Mouse (Mus musculus) layer of hippocampus, adult 2 months (tissue): ENCODE results near the gene Pabpn1l. TPM values are rescaled to one million over a fixed set of nuclear protein-coding genes. Genes with fewer than 3 reads are reported as not detected.

Experiments
- DNase-seq, 2 experiments: peaks; one replicate each; pipeline ENCODE4 v3.0.0; 2022; ENCODE audit warnings: low spot score in 2 of 2
- H3K27ac ChIP-seq: fragments of 200-600 bp; 2 replicates; pipeline ENCODE4 v1.8.1; 2022
- H3K4me3 ChIP-seq: fragments of 200-600 bp; 2 replicates; pipeline ENCODE4 v1.8.1; 2022; ENCODE audit warnings: mild to moderate bottlenecking
- CTCF ChIP-seq: fragments of 200-600 bp; conservative IDR thresholded peaks from 2 replicates; pipeline ENCODE4 v1.8.1; 2022; ENCODE audit warnings: antibody characterized with exemption, mild to moderate bottlenecking, moderate library complexity
- long read RNA-seq, 2 experiments: library from polyadenylated mRNA; stranded (forward); transcript quantifications; one replicate each; pipeline ENCODE4 v2.0.0; 2021; ENCODE audit warnings: borderline mapping rate in 2 of 2
- total RNA-seq, 2 experiments: library from RNA; stranded (reverse); gene quantifications; 2 replicates each; pipeline ENCODE4 v1.2.3; 2021

The Pabpn1l gene
- under 1 TPM in 1 of 2 experiments, not detected in 1; 0.52 TPM for total RNA-seq
- long read RNA-seq, experiment 1, result 0 reads
- long read RNA-seq, experiment 2, result 0 reads

GRCm38 (mm10) chr8:122622727-122623126 is at the start of gene Pabpn1l:
TSS of gene Pabpn1l (minus strand) at chr8:122622739.
- no peak for DNase-seq
- TF ChIP-seq CTCF, result no peak
- no peak within 1 kb of the TSS for H3K4me3 ChIP-seq
- no peak within 1 kb of the TSS for H3K27ac ChIP-seq

DNA sequence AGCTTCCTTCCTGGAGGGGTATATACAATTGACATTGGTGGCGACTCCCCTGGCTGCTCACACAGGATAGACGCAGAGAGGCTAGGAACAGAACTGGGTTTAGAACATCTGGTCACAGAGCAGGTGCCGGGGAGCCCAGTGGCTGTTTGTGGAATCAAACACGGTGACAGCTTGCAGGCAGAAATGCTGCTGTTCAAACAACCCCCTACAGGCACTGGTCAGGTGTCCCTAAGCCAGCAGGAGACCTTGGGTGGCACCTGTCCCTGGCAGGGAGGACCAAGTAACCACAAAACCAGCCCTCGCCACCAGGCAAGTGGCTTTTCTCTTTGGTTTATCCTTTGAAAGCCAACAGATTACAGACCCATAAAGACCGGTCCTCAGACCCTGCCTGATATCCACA is 49.4 kb upstream of the Pabpn1l start:
- Histone ChIP-seq H3K4me3 (no peak overlapping the region), H3K27ac (no peak overlapping the region)
- no peak for TF ChIP-seq CTCF
- DNase-seq, result no peak

GRCm38 (mm10) chr8:122670718-122671117 is 48.2 kb upstream of the Pabpn1l start:
- Histone ChIP-seq H3K4me3 (no peak overlapping the region), H3K27ac (no peak overlapping the region)
- no peak for TF ChIP-seq CTCF
- no peak for DNase-seq

DNA sequence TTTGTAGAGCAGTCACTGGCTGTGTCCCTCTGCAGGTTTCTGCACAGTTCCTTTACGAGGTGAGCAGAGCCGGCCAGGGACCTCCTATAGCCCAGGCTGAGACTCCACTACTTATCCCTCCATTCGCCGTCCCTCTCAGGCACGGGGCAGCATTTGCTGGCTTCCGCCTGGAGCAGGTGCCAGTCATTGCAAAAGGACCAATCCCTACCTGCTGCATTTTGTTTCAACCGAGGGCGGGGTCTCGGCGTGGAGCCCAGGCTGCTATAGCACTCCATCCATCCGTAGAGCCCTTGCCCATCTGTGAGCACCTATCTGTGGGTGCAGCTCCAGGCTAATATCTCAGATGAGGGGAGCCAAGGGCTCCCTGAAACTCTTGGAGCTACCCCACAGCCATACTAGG is 47.5 kb upstream of the Pabpn1l start:
- no peak overlapping the region for H3K27ac ChIP-seq
- no peak for DNase-seq
- no peak overlapping the region for H3K4me3 ChIP-seq
- TF ChIP-seq CTCF, result no peak

DNA sequence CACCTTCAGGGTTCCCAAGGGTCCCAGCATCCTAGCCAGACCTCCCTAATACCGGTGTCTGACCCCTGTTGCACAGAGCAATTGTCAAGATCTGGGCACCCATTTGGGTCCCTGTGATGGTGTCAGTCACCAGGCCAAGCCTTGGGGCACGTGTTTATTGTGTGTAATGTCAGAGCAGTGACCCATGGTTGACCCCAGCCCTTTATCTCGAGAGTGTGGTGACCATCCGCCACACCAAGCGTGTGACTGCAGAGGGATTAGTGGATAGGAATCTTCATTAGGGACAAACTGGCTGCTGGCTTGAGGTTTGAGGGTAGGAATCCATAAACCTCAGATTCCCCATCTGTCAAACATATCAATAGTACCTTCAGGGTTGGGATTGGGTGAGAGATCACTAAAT is 46.8 kb upstream of the Pabpn1l start:
- Histone ChIP-seq H3K4me3 (no peak overlapping the region), H3K27ac (no peak overlapping the region)
- no peak for TF ChIP-seq CTCF
- DNase-seq, result no peak

- H3K27ac ChIP-seq, result peak overlapping the region; percentile 65; the same call in 1 of the 2 replicates
- DNase-seq, result peak in 1 of 2 experiments; percentile 62
These were observed 45.3 kb upstream of the Pabpn1l start for GRCm38 (mm10) chr8:122667854-122668253.

DNA sequence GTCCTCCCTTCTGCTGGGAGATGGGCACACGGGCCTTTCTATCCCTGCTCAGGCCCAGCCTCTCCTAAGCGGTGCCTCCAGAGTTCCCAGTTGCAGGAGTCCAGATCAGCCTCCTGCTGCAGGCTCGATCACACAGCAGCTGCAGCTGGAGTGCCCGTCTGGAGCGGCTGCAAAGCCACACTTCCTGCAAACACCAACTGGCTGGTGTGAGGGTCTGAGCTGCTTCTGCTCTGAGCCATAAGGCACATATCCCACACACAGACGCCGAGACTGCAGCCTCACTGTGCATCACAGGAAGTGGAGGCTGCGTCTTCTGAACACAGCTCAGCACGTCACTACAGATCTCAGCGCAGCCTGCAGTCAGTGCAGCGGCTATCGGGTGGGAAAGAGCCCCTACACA is 44.3 kb upstream of the Pabpn1l start:
- Histone ChIP-seq H3K27ac (peak overlapping the region; percentile 65), H3K4me3 (no peak overlapping the region)
- TF ChIP-seq CTCF, result no peak

More at GRCm38 (mm10) chr8:122667854-122668253, 45.3 kb upstream of the Pabpn1l start:
- no peak overlapping the region for H3K4me3 ChIP-seq
- TF ChIP-seq CTCF, result no peak

DNA sequence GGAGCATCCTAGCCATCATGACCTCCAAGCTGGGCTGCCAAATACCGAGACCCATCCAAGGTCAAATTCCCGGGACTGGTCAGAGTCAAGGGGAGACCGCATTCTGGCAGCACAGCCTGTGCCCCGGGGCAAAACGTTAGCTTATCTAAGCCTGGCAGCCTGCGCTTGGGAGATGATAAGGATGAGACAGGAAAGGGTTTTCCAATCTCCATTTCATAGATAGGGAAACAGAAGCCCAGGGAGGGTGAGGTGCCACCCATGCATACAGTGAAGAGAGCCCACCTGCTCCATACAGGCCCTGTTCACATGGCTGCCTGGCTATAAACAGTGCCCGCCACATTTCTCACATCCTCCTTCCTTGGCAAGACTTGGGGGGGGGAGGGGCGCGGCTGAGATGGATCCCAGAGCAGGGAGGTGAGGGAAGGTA is 43.8 kb upstream of the Pabpn1l start:
- TF ChIP-seq CTCF, result no peak
- peak overlapping the region; percentile 65; the same call in 1 of the 2 replicates for H3K27ac ChIP-seq
- no peak for DNase-seq
- no peak overlapping the region for H3K4me3 ChIP-seq

More for the DNA sequence above, 44.3 kb upstream of the Pabpn1l start:
- peak; percentile 47 to 72 for DNase-seq

DNA sequence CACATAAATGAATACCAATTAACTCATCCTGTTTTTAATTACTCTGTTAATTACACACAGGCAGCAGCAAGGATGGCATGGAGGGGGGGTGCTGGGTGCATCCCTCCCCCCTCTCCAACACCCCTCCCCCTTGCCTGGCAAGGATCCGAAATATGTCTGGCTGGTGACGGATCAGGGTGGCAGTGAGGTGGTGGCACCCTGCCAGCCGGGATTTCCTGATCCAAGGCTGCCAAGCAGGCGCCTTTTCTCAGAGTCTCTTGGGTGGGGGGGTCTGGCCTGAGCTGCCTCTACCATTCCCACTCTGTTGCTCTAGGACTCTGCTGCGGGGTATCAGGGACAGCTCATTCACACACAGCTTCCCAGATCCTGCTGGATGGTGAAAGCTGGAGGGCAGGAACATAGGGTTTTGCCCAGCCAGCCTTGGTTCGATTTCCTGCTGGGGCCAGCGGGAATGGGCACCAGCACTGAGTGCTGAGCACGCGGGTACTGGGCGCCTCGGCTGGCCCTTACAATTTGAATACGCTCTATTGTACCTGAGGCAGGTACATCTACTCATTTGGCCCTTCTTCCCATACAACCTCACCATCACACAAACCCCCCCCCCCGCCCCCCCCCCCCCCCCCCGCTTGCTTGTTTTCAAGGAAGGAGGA is 43.3 kb upstream of the Pabpn1l start:
- TF ChIP-seq CTCF, result no peak
- Histone ChIP-seq H3K4me3 (no peak overlapping the region; the same call in 1 of the 2 replicates), H3K27ac (peak overlapping the region; percentile 75)
- no peak for DNase-seq

GRCm38 (mm10) chr8:122665221-122665620 is 42.7 kb upstream of the Pabpn1l start:
- DNase-seq, result no peak
- H3K27ac ChIP-seq, result peak overlapping the region; percentile 75; the same call in 1 of the 2 replicates
- TF ChIP-seq CTCF, result peak; percentile 36; the same call in 1 of the 2 replicates
- H3K4me3 ChIP-seq, result no peak overlapping the region; the same call in 1 of the 2 replicates

DNA sequence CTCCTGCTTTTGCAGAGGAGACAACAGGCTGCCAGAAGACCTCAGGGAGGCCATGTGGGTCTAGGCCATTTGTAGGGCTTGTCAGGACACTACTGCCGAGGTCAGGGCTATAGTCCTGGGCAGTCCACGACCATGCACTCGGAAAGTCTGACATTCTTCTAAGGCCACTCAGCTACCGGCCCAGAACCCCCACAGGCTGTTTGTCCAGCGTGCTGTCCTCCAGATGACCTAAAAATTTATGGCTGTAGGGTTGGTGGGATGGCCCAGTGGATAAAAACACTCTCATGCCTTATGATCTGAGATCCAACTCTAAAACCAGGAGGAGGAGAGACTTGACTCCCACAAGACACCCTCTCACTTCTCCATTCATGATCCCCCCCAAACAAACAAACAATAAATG is 41.1 kb upstream of the Pabpn1l start:
- Histone ChIP-seq H3K27ac (no peak overlapping the region), H3K4me3 (no peak overlapping the region)
- TF ChIP-seq CTCF, result no peak
- no peak for DNase-seq

DNA sequence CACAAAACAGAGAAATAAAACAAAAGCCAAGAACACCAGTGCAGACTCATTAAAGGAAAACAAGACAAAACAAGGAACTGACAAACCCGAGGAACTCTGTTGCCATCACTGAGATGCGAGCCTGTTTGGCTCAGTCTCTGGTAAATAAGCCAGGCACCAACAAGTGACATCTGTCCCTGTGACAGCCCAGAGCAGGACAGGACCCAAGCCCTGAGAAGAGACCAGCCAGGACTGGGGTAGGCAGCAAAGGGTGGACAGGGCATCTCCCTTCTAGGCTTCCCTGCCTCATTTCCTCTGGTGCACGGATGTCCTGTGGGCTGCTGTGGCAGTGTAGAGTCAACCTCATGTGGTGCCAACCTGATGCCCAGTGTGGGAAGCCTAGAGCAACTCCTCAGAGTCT is 40.6 kb upstream of the Pabpn1l start:
- DNase-seq, result no peak
- TF ChIP-seq CTCF, result no peak
- Histone ChIP-seq H3K4me3 (no peak overlapping the region), H3K27ac (no peak overlapping the region)

GRCm38 (mm10) chr8:122661894-122662293 is 39.4 kb upstream of the Pabpn1l start:
- DNase-seq, result no peak
- no peak for TF ChIP-seq CTCF
- Histone ChIP-seq H3K27ac (no peak overlapping the region), H3K4me3 (no peak overlapping the region)

DNA sequence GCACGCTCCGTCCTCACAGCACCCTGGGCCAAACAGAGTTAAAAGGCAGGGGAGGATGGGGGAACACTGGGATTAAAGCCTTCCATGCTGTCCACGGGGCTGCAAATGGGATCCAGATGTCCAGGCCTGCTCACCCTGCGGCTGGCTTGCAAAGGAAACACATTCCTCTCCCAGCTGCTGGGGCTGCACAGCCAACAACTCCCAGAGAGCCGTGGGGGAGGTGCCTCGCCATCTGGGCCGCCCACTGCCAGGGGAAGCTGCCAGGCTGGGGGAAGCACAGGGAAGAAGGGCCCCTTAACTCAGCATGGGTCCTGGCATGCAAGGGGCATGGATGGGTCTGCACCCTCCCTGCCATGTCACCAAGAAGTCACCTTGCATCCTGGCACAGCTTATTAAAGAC is 38.6 kb upstream of the Pabpn1l start:
- peak; percentile 73 to 74 for DNase-seq
- TF ChIP-seq CTCF, result no peak
- Histone ChIP-seq H3K27ac (peak overlapping the region; percentile 23; the same call in 1 of the 2 replicates), H3K4me3 (no peak overlapping the region)
